Mouse (Mus musculus): ENCODE data around the gene Smg9.

Smg9 gene

DNA sequence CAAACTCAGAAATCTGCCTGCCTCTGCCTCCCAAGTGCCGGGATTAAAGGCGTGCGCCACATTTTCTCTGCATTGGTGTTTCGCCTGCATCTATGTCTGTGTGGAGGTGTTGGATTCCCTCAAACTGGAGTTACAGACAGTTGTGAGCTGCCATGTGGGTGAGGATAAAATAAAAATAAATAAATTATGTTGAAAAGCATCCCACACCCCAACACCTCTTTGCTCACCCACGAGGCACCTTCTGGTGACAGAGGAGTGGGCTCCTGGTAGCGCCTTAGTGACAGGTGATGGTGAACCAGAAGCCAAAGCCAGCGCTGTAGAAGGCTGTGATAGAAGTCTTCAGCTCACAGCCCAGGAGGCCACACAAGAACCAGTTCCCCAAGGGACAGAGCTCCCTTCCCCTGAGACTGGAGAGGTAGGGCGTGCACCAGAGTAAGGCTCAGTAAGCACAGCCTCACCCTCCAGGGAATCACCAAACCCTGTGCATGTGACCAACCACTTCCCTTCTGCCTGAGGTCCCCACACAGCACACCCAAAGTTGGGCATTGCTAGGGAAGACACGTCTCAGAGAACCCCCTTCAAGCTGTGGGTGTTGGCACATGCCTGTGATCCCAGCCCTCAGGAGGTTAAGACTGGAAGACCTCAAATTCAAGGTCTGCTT lies 46.0 kb downstream of the Smg9 start:
- no peak for DNase-seq (ENCODE audit: low spot score)

- DNase-seq (ENCODE audit: low spot score) = no peak
Observed at GRCm38 (mm10) chr7:24446697-24447340, 47.4 kb downstream of the Smg9 start.

GRCm38 (mm10) chr7:24448782-24449517 lies 49.5 kb downstream of the Smg9 start:
- no peak for DNase-seq (ENCODE audit: low spot score)

DNA sequence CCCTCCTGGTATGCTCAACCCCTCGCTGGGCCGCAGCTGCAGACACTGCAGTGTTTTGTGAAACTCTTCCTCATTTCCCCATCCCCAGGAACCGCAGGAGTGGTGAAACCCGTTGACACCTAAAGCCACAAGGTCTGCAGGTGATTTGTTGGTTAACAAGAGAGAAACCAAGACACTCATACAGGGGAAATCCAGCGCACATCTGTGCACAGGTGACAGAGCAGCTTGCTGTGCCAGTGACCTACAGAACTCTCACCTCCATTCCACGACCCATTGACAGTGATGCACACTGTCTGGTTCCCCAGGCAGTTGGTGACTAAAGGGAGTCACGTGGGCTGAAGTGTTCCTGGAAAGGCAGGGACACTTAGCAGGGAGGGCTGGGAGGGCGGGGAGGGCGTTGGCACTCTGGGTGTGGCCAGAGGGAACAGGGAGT lies 51.2 kb downstream of the Smg9 start:
- no peak for DNase-seq (ENCODE audit: low spot score)

DNA sequence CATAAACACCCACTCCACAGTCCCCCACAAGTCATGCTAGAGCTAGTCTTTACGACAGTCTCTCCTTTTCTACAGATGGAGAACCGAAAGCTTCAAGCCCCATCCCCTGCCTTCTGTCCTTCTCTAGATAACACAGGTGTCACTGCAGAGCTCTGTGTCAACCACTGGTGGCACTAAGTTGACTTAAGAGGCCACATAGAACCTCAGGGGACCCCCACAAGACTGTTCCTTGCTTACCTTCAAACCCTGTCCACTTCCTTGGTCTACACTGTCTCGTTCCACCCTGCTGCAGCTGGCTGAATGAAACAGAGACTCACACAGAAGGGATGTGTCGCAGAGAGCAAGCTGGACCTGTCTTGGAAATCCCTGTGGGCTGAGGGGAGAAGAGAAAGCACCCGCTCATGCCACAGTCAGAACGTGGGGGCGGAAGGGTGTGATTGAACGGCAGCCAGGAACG lies 52.5 kb downstream of the Smg9 start, which contains the start of gene Irgc1:
Gene Irgc1, minus strand, starts transcription at position 443 of the 457 bp plus-strand sequence.
- no peak for DNase-seq (ENCODE audit: low spot score)

DNA sequence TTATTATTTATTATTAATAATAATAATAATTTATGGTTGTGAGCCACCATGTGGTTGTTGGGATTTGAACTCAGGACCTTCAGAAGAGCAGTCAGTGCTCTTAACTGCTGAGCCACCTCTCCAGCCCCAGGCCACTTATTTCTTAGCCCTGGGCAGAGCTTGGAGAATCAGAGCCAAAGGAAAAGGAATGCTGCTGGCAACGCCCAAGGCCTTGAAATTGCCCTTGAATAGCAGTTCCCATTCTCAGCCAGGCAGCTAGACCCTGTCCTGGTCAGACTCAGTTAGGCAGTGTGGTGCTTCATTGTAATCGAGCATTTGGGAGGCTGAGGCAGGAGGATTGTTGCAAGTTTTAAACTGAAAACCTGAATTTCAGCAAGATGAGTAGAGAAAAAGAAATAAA lies 54.8 kb downstream of the Smg9 start:
- DNase-seq (ENCODE audit: low spot score) = no peak

DNA sequence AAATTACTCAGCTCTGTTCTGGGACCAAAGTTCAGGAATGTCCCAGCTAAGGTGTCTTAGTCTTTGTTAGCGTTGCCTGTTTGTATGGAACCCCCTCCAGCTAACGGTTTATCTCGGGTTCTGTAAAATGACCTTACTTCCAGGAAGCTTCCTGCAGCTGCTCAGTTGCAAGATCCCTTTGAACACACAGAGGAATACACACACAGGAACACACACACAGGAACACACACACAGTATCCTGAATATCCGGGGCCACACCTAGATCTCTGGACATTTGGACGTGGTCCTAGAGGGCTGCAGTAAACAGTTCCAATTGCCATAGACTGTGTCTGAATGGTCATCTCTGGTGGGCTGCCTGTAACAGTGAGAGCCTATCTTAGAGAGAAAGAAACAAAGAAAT lies 56.3 kb downstream of the Smg9 start:
- no peak for DNase-seq (ENCODE audit: low spot score)

- DNase-seq (ENCODE audit: low spot score) = no peak
Observed at GRCm38 (mm10) chr7:24457726-24458370, 58.4 kb downstream of the Smg9 start.

DNA sequence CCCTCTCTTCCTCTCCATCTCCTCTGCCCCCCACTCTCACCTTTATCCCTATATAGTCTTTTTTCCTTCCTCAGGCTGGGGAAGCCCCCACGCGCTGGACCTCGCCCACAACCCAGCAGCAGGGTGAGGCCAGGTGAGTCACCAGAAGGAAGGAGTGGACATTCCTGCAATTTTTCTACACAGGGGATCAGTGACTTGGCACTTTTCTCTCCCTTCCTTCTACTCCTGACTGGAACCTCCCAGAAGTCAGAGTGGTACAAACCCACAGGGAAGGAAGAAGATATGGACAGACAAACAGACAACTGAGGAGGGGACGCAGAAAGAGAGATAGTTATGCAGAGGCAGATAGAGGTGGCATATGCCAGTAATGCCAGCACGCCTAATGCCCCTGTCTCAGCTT lies 60.0 kb downstream of the Smg9 start:
- DNase-seq (ENCODE audit: low spot score) = no peak

DNA sequence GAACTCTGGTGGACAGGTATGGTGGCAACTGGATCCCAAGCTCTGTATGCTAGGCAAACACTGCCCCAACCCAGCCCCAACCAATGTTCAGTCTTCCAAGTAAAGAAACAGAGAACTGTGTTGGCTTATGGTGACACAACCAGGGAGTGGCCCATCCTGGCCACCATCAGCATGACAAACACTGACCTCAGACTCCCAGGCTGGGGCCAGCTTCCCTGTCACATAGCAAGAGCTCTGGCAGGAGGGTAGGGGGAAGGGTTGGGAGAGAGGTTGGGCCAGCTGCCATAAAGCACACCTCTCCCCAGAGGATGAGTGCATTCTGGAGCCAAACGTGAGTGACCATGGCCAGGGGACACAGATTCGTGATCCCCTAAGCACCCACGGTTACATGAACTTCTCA lies 60.4 kb downstream of the Smg9 start:
- no peak for DNase-seq (ENCODE audit: low spot score)

- no peak for DNase-seq (ENCODE audit: low spot score)
Observed at GRCm38 (mm10) chr7:24461376-24462051, 62.1 kb downstream of the Smg9 start.

DNA sequence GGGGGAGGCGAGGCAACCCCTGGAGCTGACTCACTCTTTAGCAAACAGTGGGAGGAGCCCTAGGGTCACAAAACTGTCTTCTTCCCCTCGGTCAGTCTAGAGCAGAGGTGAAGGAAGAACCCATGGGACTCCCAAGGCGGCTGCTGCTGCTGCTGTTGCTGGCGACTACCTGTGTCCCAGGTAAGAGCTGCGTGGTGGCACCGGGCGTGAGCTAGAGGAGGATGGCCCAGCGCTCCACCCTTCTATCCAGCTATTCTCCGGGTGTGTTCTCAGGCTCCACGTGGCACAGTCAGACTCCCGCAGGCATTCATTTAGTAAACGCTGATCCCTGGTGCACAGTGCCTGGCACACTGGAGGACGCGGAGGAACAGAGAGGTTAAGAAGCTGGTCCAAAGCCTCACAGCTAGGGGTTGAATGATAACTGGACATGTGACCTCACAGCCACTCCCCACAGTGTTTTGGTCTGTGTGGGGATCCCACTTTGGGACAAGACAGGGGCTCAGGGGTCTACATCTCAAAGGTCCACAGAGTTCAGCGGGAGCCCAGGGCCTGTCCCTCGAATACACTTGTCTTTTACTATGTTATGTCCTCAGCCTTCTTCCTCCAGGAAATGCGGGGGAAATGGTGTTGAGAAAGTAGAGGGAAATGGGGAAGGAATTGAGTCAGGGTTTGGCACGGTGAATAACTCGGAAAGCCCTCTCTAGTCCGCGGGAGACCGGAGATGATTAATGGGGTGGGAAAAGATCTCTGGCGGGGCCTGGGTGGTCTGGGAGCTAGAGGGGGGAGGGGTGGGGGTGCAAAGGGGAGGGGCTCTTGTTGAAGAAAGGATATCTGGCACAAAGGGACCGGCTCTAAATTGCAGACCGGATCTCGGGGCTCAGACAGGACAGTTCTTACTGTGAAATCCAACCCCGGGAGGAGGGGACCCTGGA lies 63.2 kb downstream of the Smg9 start, which contains the start of gene Plaur:
Gene Plaur, plus strand, starts transcription at position 97 of the 932 bp plus-strand sequence.
- DNase-seq (ENCODE audit: low spot score) = no peak

DNA sequence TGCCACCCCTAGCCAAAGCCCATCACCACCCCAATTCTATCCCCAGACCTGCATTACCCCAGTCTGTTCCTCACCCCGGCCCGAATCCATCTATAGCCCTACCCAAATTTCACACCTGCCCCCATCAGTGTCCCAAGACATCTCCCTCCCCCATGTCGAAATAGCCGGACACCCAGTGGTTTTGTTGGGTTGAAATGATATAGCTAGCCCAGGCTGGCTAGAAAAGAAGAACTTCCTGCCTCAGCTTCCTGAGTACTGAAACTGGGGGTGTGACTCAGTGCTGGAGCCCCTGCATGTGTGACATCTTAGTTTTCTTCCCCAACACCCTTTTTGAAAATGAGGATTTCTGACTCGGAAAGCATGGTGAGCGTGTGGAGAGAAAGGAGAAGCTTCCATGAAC lies 67.4 kb downstream of the Smg9 start:
- DNase-seq (ENCODE audit: low spot score) = no peak

GRCm38 (mm10) chr7:24467886-24468285 lies 68.5 kb downstream of the Smg9 start:
- no peak for DNase-seq (ENCODE audit: low spot score)

- no peak for DNase-seq (ENCODE audit: low spot score)
Observed at GRCm38 (mm10) chr7:24469126-24469525, 69.7 kb downstream of the Smg9 start.

- DNase-seq (ENCODE audit: low spot score) = no peak
Observed at GRCm38 (mm10) chr7:24470356-24470755, 70.9 kb downstream of the Smg9 start.
